Mouse (Mus musculus) E14TG2a.4 (cell line): Measurements from ENCODE around the gene Ddx19a.
"Not testable (repeated sequence)": the region's sequence is repeated elsewhere in the genome, so short reads cannot be mapped to it uniquely, and the experiment has no call there.

Experiments used
- H3K27me3 ChIP-seq: 2 replicates; pipeline ENCODE4 v1.6.1; 2014; ENCODE audit warnings: low read length, control low read depth; ENCODE audit not compliant: insufficient read depth
- H3K36me3 ChIP-seq: 2 replicates; pipeline ENCODE4 v1.6.1; 2014; ENCODE audit warnings: low read length, control low read depth; ENCODE audit not compliant: insufficient read depth
- H3K4me1 ChIP-seq: replicated peaks from 2 replicates; pipeline ENCODE4 v1.6.1; 2014; ENCODE audit warnings: low read depth, low read length, control low read depth
- H3K4me3 ChIP-seq: replicated peaks from 2 replicates; pipeline ENCODE4 v1.5.1; 2014; ENCODE audit warnings: mild to moderate bottlenecking, low read length
- H3K9me3 ChIP-seq: 2 replicates; pipeline ENCODE4 v1.6.1; 2014; ENCODE audit warnings: low read length, control low read depth
- CTCF ChIP-seq: conservative IDR thresholded peaks from 2 replicates; pipeline ENCODE4 v1.5.1; 2014; ENCODE audit warnings: low read length
- NANOG ChIP-seq: IDR thresholded peaks from 2 replicates; pipeline ENCODE4 v1.6.1; 2014; ENCODE audit warnings: borderline replicate concordance, low read length, mixed read lengths
- POU5F1 ChIP-seq: IDR thresholded peaks from 2 replicates; pipeline ENCODE4 v1.6.1; 2014; ENCODE audit warnings: low read length, borderline replicate concordance

Gene Ddx19a

DNA sequence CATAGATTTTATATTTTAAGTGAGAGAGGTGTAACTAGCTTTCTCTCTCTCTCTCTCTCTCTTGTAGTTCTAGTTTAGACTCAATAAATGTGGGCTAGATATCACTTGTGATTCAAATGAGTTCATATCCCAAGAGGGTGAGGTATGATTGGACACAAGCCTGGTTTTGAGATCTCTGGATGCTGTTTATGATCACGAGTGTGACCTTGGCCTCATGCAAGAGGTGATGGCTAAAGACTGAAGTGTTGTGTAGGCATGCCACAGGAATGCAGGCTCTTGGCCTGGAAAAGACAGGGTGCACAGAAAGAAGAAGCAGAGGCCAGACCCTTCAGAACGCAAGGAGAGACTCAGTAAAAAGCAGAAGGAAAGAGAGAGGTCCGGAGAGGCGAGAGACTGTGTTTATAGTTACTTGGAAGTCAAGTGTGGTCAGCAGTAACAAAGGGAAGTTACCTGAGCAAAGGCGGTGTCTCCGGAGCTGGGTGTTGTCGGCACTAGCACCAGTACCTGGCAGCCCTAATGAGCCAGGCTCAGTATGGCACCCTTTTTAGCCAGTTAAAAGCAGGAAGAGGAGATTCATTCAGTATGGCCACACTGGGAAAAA lies 53.2 kb downstream of the Ddx19a start:
- H3K36me3 ChIP-seq: no peaks in the 10 kb centered on the region

DNA sequence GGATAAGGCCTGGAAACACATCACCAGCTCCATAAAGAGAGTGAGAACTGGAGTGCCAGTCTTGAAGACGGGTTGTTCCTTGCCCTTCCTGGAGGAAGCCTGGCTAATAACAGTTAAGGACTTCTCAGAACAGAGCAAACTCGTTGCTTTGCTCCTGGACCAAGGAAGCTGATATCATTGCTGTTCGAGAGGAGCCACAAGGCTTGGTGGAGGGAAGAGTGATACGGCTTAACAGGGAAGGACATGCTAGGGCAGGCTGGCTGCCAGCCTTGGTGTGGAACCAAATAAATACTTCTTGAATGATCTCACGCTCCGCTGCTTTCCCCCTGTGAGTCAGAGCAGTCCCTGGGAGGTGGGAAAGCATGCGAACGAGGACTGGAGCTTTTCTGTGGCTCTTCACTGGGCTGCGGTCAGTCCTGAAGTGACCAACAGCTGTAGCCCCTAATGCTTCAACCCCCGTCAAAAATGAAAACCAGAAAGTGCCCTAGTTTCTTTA lies 56.1 kb downstream of the Ddx19a start:
- Histone ChIP-seq H3K36me3 (no peaks in the 10 kb centered on the region), H3K9me3 (no peaks in the 10 kb centered on the region), H3K4me3 (no peak overlapping the region), H3K4me1 (peaks cover 48% of the 10 kb centered on the region), H3K27me3 (no peaks in the 10 kb centered on the region)
- no peak for TF ChIP-seq POU5F1
- TF ChIP-seq NANOG: no peak
- no peak for TF ChIP-seq CTCF

More for the DNA sequence above, 53.2 kb downstream of the Ddx19a start:
- H3K4me1 ChIP-seq: peaks cover 46% of the 10 kb centered on the region
- H3K27me3 ChIP-seq: no peaks in the 10 kb centered on the region
- H3K4me3 ChIP-seq: no peak overlapping the region
- H3K9me3 ChIP-seq: no peaks in the 10 kb centered on the region
- TF ChIP-seq POU5F1 (no peak), CTCF (no peak), NANOG (no peak)

- Histone ChIP-seq H3K9me3 (no peaks in the 10 kb centered on the region), H3K4me1 (peaks cover 48% of the 10 kb centered on the region), H3K4me3 (no peak overlapping the region), H3K36me3 (no peaks in the 10 kb centered on the region), H3K27me3 (no peaks in the 10 kb centered on the region)
- TF ChIP-seq POU5F1 (no peak), CTCF (no peak), NANOG (no peak)
Observed at GRCm38 (mm10) chr8:110940682-110941452, 56.7 kb downstream of the Ddx19a start.

DNA sequence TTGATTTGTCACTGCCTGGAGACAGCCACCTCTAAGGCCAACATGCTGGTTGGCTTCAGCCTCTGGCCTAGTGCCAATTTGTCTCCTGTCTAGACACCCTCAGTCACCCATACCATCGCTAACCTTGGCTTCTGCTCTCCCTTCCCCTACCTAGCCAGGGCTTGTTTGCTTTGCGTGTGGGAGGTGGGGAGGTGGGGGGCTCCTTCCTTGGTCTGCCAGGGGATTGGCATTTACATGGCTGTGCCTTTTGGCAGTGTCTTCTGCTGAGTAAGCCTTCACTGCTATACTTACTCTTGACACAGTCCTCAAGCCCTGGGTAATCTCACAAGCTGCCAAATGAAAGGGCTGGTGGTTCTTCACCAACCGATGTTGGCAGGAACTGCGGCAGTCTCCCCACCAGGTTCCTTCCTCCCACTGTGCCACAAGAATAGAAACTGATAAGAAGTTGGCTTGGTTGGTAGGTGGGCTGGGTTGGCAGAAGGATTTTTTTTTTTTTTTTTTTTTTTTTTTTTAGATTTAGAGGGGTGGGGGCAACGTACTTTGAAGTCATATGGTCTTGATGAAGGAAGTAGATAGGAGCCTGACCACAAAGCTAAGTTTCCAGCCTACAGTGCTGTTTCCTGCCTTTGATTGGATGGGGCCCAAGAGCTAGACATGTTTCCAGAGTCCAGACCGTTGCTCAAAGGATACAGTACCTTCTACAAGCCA lies 58.6 kb downstream of the Ddx19a start:
- no peak overlapping the region for H3K4me3 ChIP-seq
- no peaks in the 10 kb centered on the region for H3K9me3 ChIP-seq
- H3K4me1 ChIP-seq: peaks cover 38% of the 10 kb centered on the region
- H3K27me3 ChIP-seq: no peaks in the 10 kb centered on the region
- TF ChIP-seq NANOG: no peak
- no peak for TF ChIP-seq POU5F1
- TF ChIP-seq CTCF: no peak
- no peaks in the 10 kb centered on the region for H3K36me3 ChIP-seq

DNA sequence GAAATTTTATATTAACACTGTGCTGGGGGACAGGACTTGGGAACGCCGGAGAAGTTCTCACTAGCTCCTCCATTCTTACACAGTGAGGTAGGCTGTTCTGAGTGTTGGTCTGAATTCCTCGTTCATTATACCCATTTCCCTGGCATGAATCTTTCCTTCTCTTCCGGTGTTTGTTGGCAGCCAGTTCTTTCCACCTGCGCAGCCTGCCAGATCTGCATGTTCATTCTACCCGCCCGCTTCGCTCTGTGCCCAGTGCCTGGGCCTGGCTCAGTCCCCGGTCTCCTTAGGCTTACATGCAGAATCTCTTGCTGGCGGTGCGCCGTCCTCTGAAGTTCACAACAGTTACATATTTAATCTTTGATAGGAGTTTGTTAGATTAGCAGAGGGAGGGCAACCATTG lies 61.4 kb downstream of the Ddx19a start:
- Histone ChIP-seq H3K9me3 (no peaks in the 10 kb centered on the region), H3K36me3 (no peaks in the 10 kb centered on the region), H3K4me3 (no peak overlapping the region), H3K27me3 (no peaks in the 10 kb centered on the region), H3K4me1 (peaks cover 46% of the 10 kb centered on the region)
- TF ChIP-seq NANOG (no peak), POU5F1 (no peak), CTCF (no peak)

- Histone ChIP-seq H3K4me1 (peaks cover 56% of the 10 kb centered on the region), H3K9me3 (no peaks in the 10 kb centered on the region), H3K27me3 (no peaks in the 10 kb centered on the region), H3K4me3 (no peak overlapping the region), H3K36me3 (no peaks in the 10 kb centered on the region)
- TF ChIP-seq NANOG: no peak
- TF ChIP-seq CTCF: no peak
- no peak for TF ChIP-seq POU5F1
Observed at GRCm38 (mm10) chr8:110933272-110933671, 64.3 kb downstream of the Ddx19a start.

DNA sequence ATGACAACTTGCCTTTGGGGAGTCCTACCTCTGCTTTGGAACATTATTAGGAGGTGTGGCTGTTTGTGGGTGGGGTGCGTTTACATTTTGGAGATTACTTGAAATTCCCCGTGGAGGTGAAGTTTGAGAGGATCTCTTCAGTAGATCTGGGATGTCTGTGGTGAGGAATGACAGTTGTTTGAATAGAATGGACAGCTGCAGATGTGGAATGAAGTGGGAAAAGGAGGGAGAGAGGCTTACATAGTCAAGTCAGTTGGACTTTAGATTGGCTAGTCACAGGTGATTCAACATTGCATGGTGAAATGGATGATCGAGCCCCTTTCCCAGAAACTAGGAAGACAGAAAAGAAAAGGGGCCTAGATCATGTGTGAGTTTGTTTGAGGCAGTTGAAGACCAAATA lies 65.2 kb downstream of the Ddx19a start:
- Histone ChIP-seq H3K4me1 (peaks cover 56% of the 10 kb centered on the region), H3K9me3 (no peaks in the 10 kb centered on the region), H3K27me3 (no peaks in the 10 kb centered on the region), H3K4me3 (no peak overlapping the region), H3K36me3 (no peaks in the 10 kb centered on the region)
- TF ChIP-seq POU5F1 (no peak), CTCF (no peak), NANOG (no peak)

GRCm38 (mm10) chr8:110931176-110931939 lies 66.2 kb downstream of the Ddx19a start:
- H3K9me3 ChIP-seq: no peaks in the 10 kb centered on the region
- TF ChIP-seq NANOG: no peak
- no peaks in the 10 kb centered on the region for H3K36me3 ChIP-seq
- H3K4me1 ChIP-seq: peaks cover 57% of the 10 kb centered on the region
- no peaks in the 10 kb centered on the region for H3K27me3 ChIP-seq
- 0 out of 2 replicates have a peak overlapping the region, but pooled peaks have one; percentile 11 for H3K4me3 ChIP-seq

DNA sequence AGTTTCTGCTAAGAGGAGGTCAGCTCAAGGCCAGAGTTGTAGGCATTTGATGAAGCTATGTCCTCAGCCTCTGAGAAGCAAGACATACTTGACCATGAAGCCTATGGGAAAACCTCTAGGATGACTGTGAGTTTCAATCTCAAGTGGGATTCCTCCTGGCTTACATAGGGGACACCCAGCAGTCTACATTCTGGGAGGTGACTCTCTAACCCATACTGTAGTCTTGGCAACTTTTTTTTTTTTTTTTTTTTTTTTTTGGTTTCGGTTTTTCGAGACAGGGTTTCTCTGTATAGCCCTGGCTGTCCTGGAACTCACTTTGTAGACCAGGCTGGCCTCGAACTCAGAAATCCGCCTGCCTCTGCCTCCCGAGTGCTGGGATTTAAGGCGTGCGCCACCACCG lies 67.9 kb downstream of the Ddx19a start:
- not testable (repeated sequence) for H3K4me3 ChIP-seq, H3K27me3 ChIP-seq, H3K9me3 ChIP-seq, H3K36me3 ChIP-seq
- peaks cover 64% of the 10 kb centered on the region for H3K4me1 ChIP-seq
